Mouse (Mus musculus): ENCODE data around the gene Sin3a. TPM values are rescaled to one million over a fixed set of nuclear protein-coding genes. Genes with fewer than 3 reads are reported as not detected.

Gene Sin3a
- polyA plus RNA-seq, 1 experiment from 2014 or later, result 55.3 TPM

DNA sequence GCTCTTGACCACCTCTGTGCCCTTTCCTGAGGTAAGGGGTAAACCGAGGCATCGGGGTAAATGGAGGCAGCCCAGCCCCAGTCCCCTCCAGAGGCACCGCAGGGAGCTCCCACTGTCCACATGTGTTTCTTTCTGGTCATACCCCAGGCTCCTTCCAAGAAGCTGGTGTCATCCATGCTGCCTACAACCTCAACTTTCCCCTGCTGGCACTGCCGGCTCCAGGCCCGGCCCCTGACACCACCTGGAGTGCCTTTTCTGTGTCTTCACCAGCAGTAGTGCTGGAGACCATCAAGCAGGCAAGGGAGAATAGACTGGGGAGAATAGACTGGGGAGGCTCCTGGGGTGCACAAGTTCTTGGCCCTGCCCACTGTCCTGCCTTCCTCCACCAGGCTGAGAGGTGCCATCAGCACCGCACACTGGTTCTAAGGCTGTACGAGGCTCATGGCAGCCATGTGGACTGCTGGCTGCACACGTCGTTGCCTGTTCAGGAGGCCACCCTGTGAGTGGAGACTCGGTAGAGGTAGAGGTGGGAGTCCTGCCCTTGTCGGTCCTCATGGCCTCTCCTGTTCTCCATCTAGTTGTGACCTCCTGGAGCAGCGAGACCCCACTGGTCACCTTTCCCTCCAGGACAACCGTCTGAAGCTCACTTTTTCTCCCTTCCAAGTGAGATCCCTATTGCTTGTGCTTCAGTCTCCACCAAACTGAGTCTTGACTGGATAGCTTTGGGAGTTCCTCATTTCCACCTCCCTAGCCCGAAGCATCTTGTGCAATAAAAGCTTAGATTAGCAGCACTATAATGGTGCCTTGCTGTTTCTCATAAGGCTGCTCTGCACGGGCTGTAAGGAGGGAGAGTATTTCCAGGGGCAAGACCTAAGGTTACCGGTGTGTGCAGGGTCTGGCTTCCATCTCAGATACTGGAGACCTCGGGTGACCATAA is 69.8 kb downstream of the Sin3a start:
- Histone ChIP-seq H3K9ac (ENCODE audit: low read length) (no peak overlapping the region), H3K4me2 (ENCODE audit: low read depth) (no peak overlapping the region), H3K27ac (ENCODE audit: low read depth, low read length) (no peak overlapping the region), H3K4me1 (ENCODE audit: control insufficient read depth, insufficient read depth, low read length) (no peaks in the 10 kb centered on the region), H3K36me3 (ENCODE audit: control insufficient read depth, insufficient read depth, low read length) (peaks cover 21% of the 10 kb centered on the region), H3K27me3 (ENCODE audit: control insufficient read depth, insufficient read depth, low read length) (no peaks in the 10 kb centered on the region; the same call in 1 of the 2 replicates), H3K4me3 (ENCODE audit: low read depth, low read length) (no peak overlapping the region), H3K9me3 (ENCODE audit: control insufficient read depth, low read length) (no peaks in the 10 kb centered on the region)
- 90% methylated on average over 17 of the region's 17 CpGs for WGBS
- DNase-seq (ENCODE audit: low spot score) (no peak), ATAC-seq (ENCODE audit: insufficient read depth, low FRiP score, low TSS enrichment) (no peak)

DNA sequence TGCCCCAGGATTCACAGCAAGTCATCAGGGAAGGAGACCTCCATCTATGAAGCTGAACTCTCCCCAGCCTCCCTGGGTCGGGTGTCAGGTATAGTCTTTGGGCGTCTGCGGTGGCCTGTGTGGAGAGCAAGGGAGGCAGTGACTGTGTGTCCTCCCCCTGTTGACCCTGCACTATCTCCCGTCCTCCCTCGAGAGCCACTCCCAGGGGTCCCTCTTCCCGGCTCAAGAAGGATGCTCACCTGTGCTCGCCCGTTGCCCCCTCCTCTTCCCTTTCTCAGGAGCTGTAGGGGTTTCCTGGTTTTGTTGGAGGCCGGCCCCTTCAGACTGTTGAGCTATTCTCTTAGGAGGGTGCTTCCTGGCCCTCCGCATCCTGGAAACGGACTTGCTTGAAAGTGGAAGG is 71.4 kb downstream of the Sin3a start:
- WGBS, result 90% methylated on average over 11 of the region's 11 CpGs
- peaks cover 13% of the 10 kb centered on the region for H3K36me3 ChIP-seq (ENCODE audit: control insufficient read depth, insufficient read depth, low read length)
- no peak for ATAC-seq (ENCODE audit: insufficient read depth, low FRiP score, low TSS enrichment)

DNA sequence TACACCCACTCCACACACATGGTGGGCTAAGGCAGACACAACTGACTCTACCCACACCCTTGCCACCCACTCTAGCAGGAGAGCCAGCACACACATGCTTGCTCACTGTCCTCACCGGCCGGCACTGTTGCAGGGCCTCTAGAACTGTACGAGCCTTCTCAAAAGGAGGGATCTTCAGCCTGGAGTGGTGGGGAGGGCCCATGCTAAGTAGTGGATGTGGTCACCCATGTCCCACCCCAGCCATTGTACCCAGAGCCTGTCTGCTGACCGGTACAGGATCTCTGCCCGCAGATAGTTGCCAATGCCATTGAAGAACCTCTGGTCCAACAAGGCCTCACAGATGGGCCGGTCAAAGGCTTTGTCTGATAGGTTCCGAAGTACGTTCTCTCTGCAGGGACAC is 73.0 kb downstream of the Sin3a start:
- no peak overlapping the region for H3K4me2 ChIP-seq (ENCODE audit: low read depth)
- DNase-seq (ENCODE audit: low spot score) (no peak), ATAC-seq (ENCODE audit: insufficient read depth, low FRiP score, low TSS enrichment) (no peak)
- no peaks in the 10 kb centered on the region; the same call in 1 of the 2 replicates for H3K27me3 ChIP-seq (ENCODE audit: control insufficient read depth, insufficient read depth, low read length)
- WGBS, result 90% methylated on average over 8 of the region's 8 CpGs
- no peak overlapping the region for H3K27ac ChIP-seq (ENCODE audit: low read depth, low read length)
- H3K9me3 ChIP-seq (ENCODE audit: control insufficient read depth, low read length), result no peaks in the 10 kb centered on the region
- H3K4me1 ChIP-seq (ENCODE audit: control insufficient read depth, insufficient read depth, low read length), result peaks cover 7% of the 10 kb centered on the region; the same call in 1 of the 2 replicates
- peaks cover 9% of the 10 kb centered on the region for H3K36me3 ChIP-seq (ENCODE audit: control insufficient read depth, insufficient read depth, low read length)
- H3K4me3 ChIP-seq (ENCODE audit: low read depth, low read length), result no peak overlapping the region
- H3K9ac ChIP-seq (ENCODE audit: low read length), result no peak overlapping the region

More for the DNA sequence above, 71.4 kb downstream of the Sin3a start:
- no peak for DNase-seq (ENCODE audit: low spot score)
- Histone ChIP-seq H3K9ac (ENCODE audit: low read length) (no peak overlapping the region), H3K27ac (ENCODE audit: low read depth, low read length) (no peak overlapping the region), H3K4me3 (ENCODE audit: low read depth, low read length) (no peak overlapping the region), H3K9me3 (ENCODE audit: control insufficient read depth, low read length) (no peaks in the 10 kb centered on the region), H3K4me2 (ENCODE audit: low read depth) (no peak overlapping the region), H3K27me3 (ENCODE audit: control insufficient read depth, insufficient read depth, low read length) (no peaks in the 10 kb centered on the region; the same call in 1 of the 2 replicates), H3K4me1 (ENCODE audit: control insufficient read depth, insufficient read depth, low read length) (peaks cover 4% of the 10 kb centered on the region; the same call in 1 of the 2 replicates)

DNA sequence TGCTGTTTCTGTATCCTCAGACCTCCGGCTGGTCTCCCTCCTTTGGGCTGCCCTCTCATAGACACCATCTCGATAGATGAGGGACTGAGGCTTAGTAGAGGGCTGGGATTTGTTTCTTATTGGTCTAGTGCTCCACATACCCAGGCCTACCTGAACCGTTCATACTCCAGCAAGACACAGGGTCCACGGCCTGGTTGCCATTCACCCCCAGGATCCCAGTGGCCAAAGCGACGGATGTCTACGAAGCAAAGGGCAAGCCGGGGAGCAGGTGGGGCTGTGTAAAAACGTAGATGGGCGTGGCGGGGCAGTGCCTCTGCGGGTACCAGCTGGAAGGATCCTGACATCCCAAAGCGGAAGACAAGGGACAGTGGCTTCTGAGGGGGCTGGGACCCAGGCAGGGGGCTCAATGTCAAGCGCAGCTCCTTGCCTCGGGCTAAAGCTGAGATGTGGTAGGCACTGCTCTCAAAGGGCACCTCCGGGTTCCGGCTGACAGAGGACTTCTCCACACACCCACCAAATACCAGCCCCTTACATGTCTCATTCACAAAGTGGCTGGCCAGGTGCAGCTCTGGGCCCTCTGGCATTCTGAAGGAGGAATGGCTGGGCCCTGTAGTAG is 74.7 kb downstream of the Sin3a start:
- Histone ChIP-seq H3K4me3 (ENCODE audit: low read depth, low read length) (no peak overlapping the region), H3K36me3 (ENCODE audit: control insufficient read depth, insufficient read depth, low read length) (peaks cover 5% of the 10 kb centered on the region), H3K9ac (ENCODE audit: low read length) (no peak overlapping the region)

DNA sequence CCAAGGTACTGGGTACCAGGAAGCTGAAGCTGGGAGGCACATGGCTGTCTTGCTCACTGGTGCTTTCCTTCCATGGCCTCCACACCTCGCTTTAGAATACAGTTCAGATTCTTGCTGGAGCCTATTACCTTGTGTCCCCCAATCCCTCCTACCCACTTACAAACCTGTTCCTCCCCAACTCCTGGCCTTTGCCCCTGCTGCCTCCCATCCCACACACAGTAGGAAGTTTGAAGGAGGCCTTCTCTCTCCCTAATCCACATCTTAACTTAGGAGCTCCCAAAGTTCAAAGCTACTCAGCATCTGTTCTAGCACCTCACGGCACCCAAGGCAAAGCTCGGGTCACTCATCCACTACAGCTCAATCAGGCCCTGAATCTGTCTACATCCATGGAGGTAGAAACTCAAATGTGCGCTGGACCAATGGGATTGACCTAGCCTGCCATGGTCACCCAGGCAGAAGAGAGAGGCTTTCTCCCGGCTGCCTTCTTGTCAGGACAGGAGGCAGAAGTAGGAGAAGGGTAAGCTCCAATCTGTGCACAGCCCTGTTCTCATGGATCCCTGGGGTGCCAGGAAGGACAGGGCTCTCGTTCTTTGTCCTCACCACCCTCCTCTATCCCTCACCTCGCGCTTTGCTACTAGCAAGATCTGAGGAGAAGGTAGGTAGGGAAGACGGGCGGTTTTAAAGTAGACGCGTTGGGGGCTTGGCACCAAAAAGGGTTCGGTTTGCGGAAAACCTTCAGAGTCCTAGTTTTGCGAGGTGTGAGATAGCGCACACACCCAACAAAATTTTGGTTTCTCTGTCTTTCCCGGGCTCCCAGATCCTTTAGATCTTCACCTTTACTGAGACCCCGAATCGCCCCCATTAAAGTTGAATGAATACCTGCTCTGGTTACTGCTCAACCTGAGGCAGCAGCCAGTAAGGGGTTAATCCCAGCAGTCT is 75.6 kb downstream of the Sin3a start:
- peaks cover 7% of the 10 kb centered on the region; the same call in 1 of the 2 replicates for H3K4me1 ChIP-seq (ENCODE audit: control insufficient read depth, insufficient read depth, low read length)
- peak overlapping the region; percentile 47 for H3K4me3 ChIP-seq (ENCODE audit: low read depth, low read length)
- H3K36me3 ChIP-seq (ENCODE audit: control insufficient read depth, insufficient read depth, low read length), result no peaks in the 10 kb centered on the region
- no peaks in the 10 kb centered on the region; the same call in 1 of the 2 replicates for H3K27me3 ChIP-seq (ENCODE audit: control insufficient read depth, insufficient read depth, low read length)
- ATAC-seq (ENCODE audit: insufficient read depth, low FRiP score, low TSS enrichment), result peak; percentile 33; the same call in 1 of the 2 replicates
- no peaks in the 10 kb centered on the region for H3K9me3 ChIP-seq (ENCODE audit: control insufficient read depth, low read length)
- peak overlapping the region; percentile 74 for H3K4me2 ChIP-seq (ENCODE audit: low read depth)
- DNase-seq (ENCODE audit: low spot score), result no peak
- no peak overlapping the region for H3K27ac ChIP-seq (ENCODE audit: low read depth, low read length)
- peak overlapping the region; percentile 68 for H3K9ac ChIP-seq (ENCODE audit: low read length)
- 9% methylated on average over 19 of the region's 19 CpGs for WGBS

More for the DNA sequence above, 74.7 kb downstream of the Sin3a start:
- no peak for ATAC-seq (ENCODE audit: insufficient read depth, low FRiP score, low TSS enrichment)
- Histone ChIP-seq H3K4me2 (ENCODE audit: low read depth) (no peak overlapping the region), H3K9me3 (ENCODE audit: control insufficient read depth, low read length) (no peaks in the 10 kb centered on the region), H3K4me1 (ENCODE audit: control insufficient read depth, insufficient read depth, low read length) (peaks cover 7% of the 10 kb centered on the region; the same call in 1 of the 2 replicates), H3K27me3 (ENCODE audit: control insufficient read depth, insufficient read depth, low read length) (no peaks in the 10 kb centered on the region; the same call in 1 of the 2 replicates), H3K27ac (ENCODE audit: low read depth, low read length) (no peak overlapping the region)
- no peak for DNase-seq (ENCODE audit: low spot score)
- 86% methylated on average over 17 of the region's 17 CpGs for WGBS

DNA sequence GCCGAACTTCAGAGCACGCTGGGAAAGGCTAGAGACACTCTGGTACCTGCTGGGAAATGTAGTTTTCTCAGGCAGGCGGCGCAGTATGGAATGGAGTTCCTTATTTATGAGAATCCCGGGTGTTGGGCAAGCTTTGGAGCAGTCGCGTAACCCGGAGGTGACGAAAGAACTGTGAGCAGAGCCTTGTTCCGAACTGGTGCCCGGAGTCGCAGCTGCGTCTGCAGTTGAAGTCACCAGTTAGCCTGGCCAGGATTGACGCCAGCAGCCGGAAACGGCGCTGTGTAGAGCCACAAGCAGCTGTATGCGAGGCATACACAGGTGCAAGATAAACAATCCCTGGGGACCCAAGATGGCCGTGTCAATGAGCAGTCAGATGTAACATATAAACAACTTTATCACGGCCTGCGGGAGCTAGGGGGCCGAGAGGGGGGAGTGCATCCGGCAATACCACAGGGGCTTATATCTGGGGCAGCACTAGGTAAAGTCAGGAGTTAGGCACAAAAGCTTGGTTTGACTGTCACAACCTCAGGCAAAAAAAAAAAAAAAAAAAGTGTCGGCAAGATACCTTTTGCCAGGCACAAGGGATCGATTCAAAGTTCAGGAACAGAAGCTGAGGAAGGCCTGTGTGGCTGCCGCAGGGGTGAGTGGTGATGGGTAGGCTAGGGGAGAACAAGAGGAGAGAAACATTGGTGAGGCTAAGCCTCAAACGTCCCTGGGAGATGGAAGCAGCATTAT is 76.5 kb downstream of the Sin3a start, which contains the start of gene Neil1:
Gene Neil1, minus strand, starts transcription at position 162 of the 735 bp plus-strand sequence.
- Histone ChIP-seq H3K4me3 (ENCODE audit: low read depth, low read length) (peak within 1 kb of the TSS; percentile 47), H3K27me3 (ENCODE audit: control insufficient read depth, insufficient read depth, low read length) (no peaks in the 10 kb centered on the region; the same call in 1 of the 2 replicates), H3K27ac (ENCODE audit: low read depth, low read length) (peak within 1 kb of the TSS; percentile 87), H3K9me3 (ENCODE audit: control insufficient read depth, low read length) (no peaks in the 10 kb centered on the region), H3K4me1 (ENCODE audit: control insufficient read depth, insufficient read depth, low read length) (peaks cover 7% of the 10 kb centered on the region; the same call in 1 of the 2 replicates), H3K9ac (ENCODE audit: low read length) (peak within 1 kb of the TSS; percentile 68), H3K36me3 (ENCODE audit: control insufficient read depth, insufficient read depth, low read length) (no peaks in the 10 kb centered on the region), H3K4me2 (ENCODE audit: low read depth) (peak within 1 kb of the TSS; percentile 74)
- DNase-seq (ENCODE audit: low spot score) (peak; percentile 87), ATAC-seq (ENCODE audit: insufficient read depth, low FRiP score, low TSS enrichment) (peak; percentile 83)
- 2% methylated on average over 27 of the region's 27 CpGs for WGBS

DNA sequence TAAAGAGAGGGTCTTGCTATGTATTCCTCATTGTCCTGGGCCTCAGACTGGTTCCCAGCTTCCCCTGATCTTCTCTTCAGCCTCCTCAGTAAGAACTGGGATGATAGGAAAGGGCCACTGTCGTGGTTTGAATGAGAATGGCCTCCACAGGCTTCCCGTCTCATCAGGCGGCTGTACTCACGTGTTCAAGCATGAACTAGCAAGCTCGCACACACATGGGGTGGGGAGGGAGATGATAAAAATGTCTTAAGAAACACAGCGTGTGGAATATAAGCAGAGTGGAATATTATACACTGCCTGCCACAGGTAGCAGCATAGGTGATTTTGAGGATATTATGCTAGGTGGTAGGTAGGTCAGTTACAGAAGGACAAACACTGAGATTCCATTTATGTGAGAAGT is 77.2 kb downstream of the Sin3a start:
- WGBS, result 76% methylated on average over 6 of the region's 6 CpGs
- Histone ChIP-seq H3K9me3 (ENCODE audit: control insufficient read depth, low read length) (no peaks in the 10 kb centered on the region), H3K36me3 (ENCODE audit: control insufficient read depth, insufficient read depth, low read length) (no peaks in the 10 kb centered on the region), H3K27me3 (ENCODE audit: control insufficient read depth, insufficient read depth, low read length) (no peaks in the 10 kb centered on the region; the same call in 1 of the 2 replicates), H3K4me3 (ENCODE audit: low read depth, low read length) (no peak overlapping the region; the same call in 1 of the 2 replicates), H3K9ac (ENCODE audit: low read length) (peak overlapping the region; percentile 68), H3K4me1 (ENCODE audit: control insufficient read depth, insufficient read depth, low read length) (peaks cover 7% of the 10 kb centered on the region; the same call in 1 of the 2 replicates), H3K27ac (ENCODE audit: low read depth, low read length) (no peak overlapping the region), H3K4me2 (ENCODE audit: low read depth) (peak overlapping the region; percentile 74)
- DNase-seq (ENCODE audit: low spot score), result no peak
- ATAC-seq (ENCODE audit: insufficient read depth, low FRiP score, low TSS enrichment), result no peak

Measured in neural tube, embryonic 11.5 days (tissue).